ENCODE assay signal across 8 mouse cellular contexts in the genomic region with DNA sequence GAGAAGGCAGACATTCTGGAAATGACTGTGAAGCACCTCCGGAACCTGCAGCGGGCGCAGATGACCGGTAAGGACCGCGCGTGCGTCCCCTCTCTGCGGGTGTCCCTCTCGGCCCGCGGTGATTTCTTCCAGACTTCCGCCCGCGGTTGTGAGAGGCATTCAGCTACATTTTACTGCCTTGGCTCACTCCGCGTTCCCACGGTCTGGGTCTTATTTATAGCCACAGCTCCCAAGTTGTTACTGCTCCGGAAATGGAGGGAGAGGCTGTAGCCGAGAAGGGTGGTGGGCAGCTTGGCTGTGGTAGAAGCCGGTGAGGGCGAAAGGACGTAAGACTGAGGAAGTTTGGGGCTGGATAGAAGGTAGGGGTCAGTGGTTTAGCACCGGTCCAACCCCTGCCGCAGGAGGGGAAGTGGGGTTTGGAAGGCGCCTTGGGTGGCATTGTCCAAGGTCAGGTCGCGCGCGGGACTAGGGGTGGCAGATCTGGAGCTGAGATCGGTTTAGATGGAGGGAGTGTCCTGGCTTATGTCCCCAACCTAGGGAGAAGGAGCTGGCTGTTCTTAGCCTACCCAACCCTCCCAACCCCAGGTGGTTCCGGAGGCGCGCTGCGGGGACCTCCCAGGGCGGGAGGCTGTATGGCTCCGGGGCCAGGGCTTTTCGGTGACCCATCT. TPM values are rescaled to one million over a fixed set of nuclear protein-coding genes. Genes with fewer than 3 reads are reported as not detected.
DNase-seq lines count a peak whose midpoint lies in the region; ATAC-seq and TF ChIP-seq lines count a peak whose summit lies in the region.

No protein-coding gene starts in this region.

- no peak for ATAC-seq in forebrain, embryonic 11.5 days (replicated peaks; ENCODE audit: low FRiP score)
- ATAC-seq in heart, embryonic 13.5 days (ENCODE audit: extremely low read depth, insufficient number of reproducible peaks, low FRiP score, low TSS enrichment), result no peak
- no peak for ATAC-seq in kidney, embryonic 16.5 days (ENCODE audit: low FRiP score, low TSS enrichment)
- ATAC-seq in lung, embryonic 14.5 days (ENCODE audit: insufficient read depth), result no peak

- H3K27me3 ChIP-seq in ES-Bruce4 (ENCODE audit: control insufficient read depth, insufficient read depth, low read length, poor library complexity, severe bottlenecking), result no peaks in the 10 kb centered on the region
- peaks cover 5% of the 10 kb centered on the region; the same call in 1 of the 2 replicates for H3K27me3 ChIP-seq in forebrain, embryonic 11.5 days (ENCODE audit: control insufficient read depth, insufficient read depth, low read length)
- no peaks in the 10 kb centered on the region for H3K27me3 ChIP-seq in heart, embryonic 13.5 days (replicated peaks)
- H3K27me3 ChIP-seq in kidney, embryonic 16.5 days (ENCODE audit: insufficient read depth, low read length), result no peaks in the 10 kb centered on the region
- H3K27me3 ChIP-seq in lung, embryonic 14.5 days (ENCODE audit: insufficient read depth, low read length), result no peaks in the 10 kb centered on the region

- 0 out of 2 replicates have a peak, but pooled peaks cover 2% of the 10 kb centered on the region for H3K36me3 ChIP-seq in ES-Bruce4 (ENCODE audit: control insufficient read depth, insufficient read depth, low read length, poor library complexity, severe bottlenecking)
- H3K36me3 ChIP-seq in forebrain, embryonic 11.5 days (ENCODE audit: control insufficient read depth, insufficient read depth, low read length), result no peaks in the 10 kb centered on the region
- H3K36me3 ChIP-seq in heart, embryonic 13.5 days, result no peaks in the 10 kb centered on the region
- no peaks in the 10 kb centered on the region for H3K36me3 ChIP-seq in kidney, embryonic 16.5 days (ENCODE audit: insufficient read depth, low read length)
- H3K36me3 ChIP-seq in lung, embryonic 14.5 days (ENCODE audit: insufficient read depth), result peaks cover 11% of the 10 kb centered on the region

- peak overlapping the region; percentile 95 for H3K4me2 ChIP-seq in forebrain, embryonic 11.5 days (ENCODE audit: low read depth, low read length, severe bottlenecking)
- H3K4me2 ChIP-seq in heart, embryonic 13.5 days, result peak overlapping the region; percentile 89
- peak overlapping the region; percentile 90 for H3K4me2 ChIP-seq in kidney, embryonic 16.5 days (replicated peaks; ENCODE audit: low read depth, low read length)
- H3K4me2 ChIP-seq in lung, embryonic 14.5 days, result peak overlapping the region; percentile 92

- TF ChIP-seq CTCF in ES-Bruce4 (IDR thresholded peaks at IDR 0.05; ENCODE audit: low read depth, low read length), result no peak
- TF ChIP-seq CTCF in bone marrow, adult 2 months (IDR thresholded peaks at IDR 0.05; ENCODE audit: control insufficient read depth, insufficient read depth, low read length), result no peak
- peak; percentile 8; the same call in 1 of the 2 replicates for TF ChIP-seq CTCF in lung, embryonic 14.5 days (IDR thresholded peaks at IDR 0.05; ENCODE audit: low read depth)

- H3K4me1 ChIP-seq in ES-Bruce4 (ENCODE audit: control insufficient read depth, insufficient read depth, low read length), result no peaks in the 10 kb centered on the region
- no peaks in the 10 kb centered on the region; the same call in none of the 2 replicates for H3K4me1 ChIP-seq in bone marrow, adult 2 months (ENCODE audit: control insufficient read depth, insufficient read depth, low read length)
- peaks cover 24% of the 10 kb centered on the region for H3K4me1 ChIP-seq in forebrain, embryonic 11.5 days (replicated peaks; ENCODE audit: control insufficient read depth, insufficient read depth, low read length)
- H3K4me1 ChIP-seq in heart, embryonic 13.5 days, result peaks cover 56% of the 10 kb centered on the region
- H3K4me1 ChIP-seq in kidney, embryonic 16.5 days (ENCODE audit: insufficient read depth, low read length), result peaks cover 50% of the 10 kb centered on the region
- peaks cover 32% of the 10 kb centered on the region for H3K4me1 ChIP-seq in lung, embryonic 14.5 days (ENCODE audit: insufficient read depth)

- under 1% methylated on average over 38 of the region's 38 CpGs for WGBS in bone marrow, adult 2 months
- WGBS in forebrain, embryonic 11.5 days, result under 1% methylated on average over 38 of the region's 38 CpGs
- under 1% methylated on average over 38 of the region's 38 CpGs for WGBS in heart, embryonic 13.5 days
- 0% methylated on average over 37 of the region's 38 CpGs for WGBS in kidney, embryonic 16.5 days
- under 1% methylated on average over 38 of the region's 38 CpGs for WGBS in lung, embryonic 14.5 days

- peak overlapping the region; percentile 77 for H3K4me3 ChIP-seq in ES-Bruce4 (ENCODE audit: low read depth, low read length)
- H3K4me3 ChIP-seq in bone marrow, adult 2 months (replicated peaks; ENCODE audit: control insufficient read depth, low read depth, low read length), result peak overlapping the region; percentile 54
- H3K4me3 ChIP-seq in forebrain, embryonic 11.5 days (ENCODE audit: low read depth, low read length), result peak overlapping the region; percentile 75
- H3K4me3 ChIP-seq in heart, embryonic 13.5 days, result peak overlapping the region; percentile 71
- H3K4me3 ChIP-seq in kidney, embryonic 16.5 days (ENCODE audit: low read length), result peak overlapping the region; percentile 93
- peak overlapping the region; percentile 84 for H3K4me3 ChIP-seq in lung, embryonic 14.5 days (ENCODE audit: low read depth, low read length)

- no peak overlapping the region for H3K27ac ChIP-seq in ES-Bruce4 (ENCODE audit: insufficient read depth, low read length)
- H3K27ac ChIP-seq in bone marrow, adult 2 months (ENCODE audit: control insufficient read depth, insufficient read depth, low read depth, low read length, poor library complexity), result peak overlapping the region; percentile 28
- H3K27ac ChIP-seq in forebrain, embryonic 11.5 days (ENCODE audit: low read depth, low read length), result peak overlapping the region; percentile 88
- H3K27ac ChIP-seq in heart, embryonic 13.5 days (replicated peaks), result peak overlapping the region; percentile 99
- H3K27ac ChIP-seq in kidney, embryonic 16.5 days (ENCODE audit: low read length), result peak overlapping the region; percentile 98
- H3K27ac ChIP-seq in lung, embryonic 14.5 days (ENCODE audit: low read depth), result peak overlapping the region; percentile 93

- TF ChIP-seq EP300 in ES-Bruce4 (IDR thresholded peaks at IDR 0.05; ENCODE audit: insufficient read depth, low read depth, low read length), result no peak

- peak overlapping the region; percentile 62 for H3K9ac ChIP-seq in ES-Bruce4 (ENCODE audit: low read depth, poor library complexity, severe bottlenecking)
- peak overlapping the region; percentile 91 for H3K9ac ChIP-seq in forebrain, embryonic 11.5 days (ENCODE audit: low read length)
- peak overlapping the region; percentile 88 for H3K9ac ChIP-seq in heart, embryonic 13.5 days
- peak overlapping the region; percentile 92 for H3K9ac ChIP-seq in kidney, embryonic 16.5 days (replicated peaks; ENCODE audit: low read length)
- peak overlapping the region; percentile 85 for H3K9ac ChIP-seq in lung, embryonic 14.5 days

- no peaks in the 10 kb centered on the region for H3K9me3 ChIP-seq in ES-Bruce4 (replicated peaks; ENCODE audit: control insufficient read depth, insufficient read depth, low read length, poor library complexity, severe bottlenecking)
- H3K9me3 ChIP-seq in forebrain, embryonic 11.5 days (ENCODE audit: control insufficient read depth, low read length), result no peaks in the 10 kb centered on the region
- H3K9me3 ChIP-seq in heart, embryonic 13.5 days, result no peaks in the 10 kb centered on the region
- H3K9me3 ChIP-seq in kidney, embryonic 16.5 days (ENCODE audit: low read length), result no peaks in the 10 kb centered on the region
- H3K9me3 ChIP-seq in lung, embryonic 14.5 days (ENCODE audit: low read depth, low read length), result no peaks in the 10 kb centered on the region

- TF ChIP-seq POLR2A in ES-Bruce4 (IDR thresholded peaks at IDR 0.05; ENCODE audit: insufficient read depth, low read length), result no peak
- TF ChIP-seq POLR2A in bone marrow, adult 2 months (IDR thresholded peaks at IDR 0.05; ENCODE audit: borderline replicate concordance, control insufficient read depth, low read depth, low read length), result peak; percentile 19; the same call in 1 of the 2 replicates

- DNase-seq in forebrain, embryonic 11.5 days (ENCODE audit: low spot score), result peak; percentile 80
- DNase-seq in lung, embryonic 14.5 days, result peak; percentile 79
- peak; percentile 37 for DNase-seq in ovary, postnatal 14 days (ENCODE audit: low spot score)
- peak; percentile 45 to 48 for DNase-seq in urinary bladder, postnatal 36 days (ENCODE audit: low spot score in 2 of 2)

RNA-seq across cellular contexts. Expression of gene Hes1, which starts 2.1 kb away (rescaled TPM):
- 37.8 and 41.0 TPM in 2 replicates for polyA plus RNA-seq in ES-Bruce4 (2011; ENCODE audit: insufficient read depth, insufficient read length, low read depth, missing spikeins)
- polyA plus RNA-seq in bone marrow, adult 2 months (2011; ENCODE audit: insufficient read depth, insufficient read length, low replicate concordance, missing spikeins), result 1.1 and 12.4 TPM in 2 replicates
- 66.5 and 67.0 TPM in 2 replicates for polyA plus RNA-seq in forebrain, embryonic 11.5 days (2014; fragmentation: Nextera tagmentation; extraction: Ambion mirVana)
- polyA plus RNA-seq in heart, embryonic 13.5 days (2015; fragmentation: Nextera tagmentation; extraction: Ambion mirVana), result 19.9 and 21.4 TPM in 2 replicates
- 45.5 and 45.7 TPM in 2 replicates for polyA plus RNA-seq in kidney, embryonic 16.5 days (2015; fragmentation: Nextera tagmentation; extraction: Ambion mirVana)
- 52.9 and 54.0 TPM in 2 replicates for polyA plus RNA-seq in lung, embryonic 14.5 days (2014; fragmentation: Nextera tagmentation; extraction: Ambion mirVana)
